Mouse (Mus musculus): ENCODE data around the gene Mrc1.

- TF ChIP-seq POLR2A (IDR thresholded peaks at IDR 0.05; ENCODE audit: borderline replicate concordance, insufficient read depth, low read length) (no peak), CTCF (IDR thresholded peaks at IDR 0.05; ENCODE audit: borderline replicate concordance, insufficient read depth, low read depth, low read length) (no peak)
These were observed 787 bp downstream of the Mrc1 start for GRCm38 (mm10) chr2:14229979-14230378.

Measured in cerebellum, adult 2 months (tissue).